Mouse (Mus musculus) CH12.LX (cell line): ENCODE measurements around the gene H2-Ab1.

Source experiments
- JUND ChIP-seq: conservative IDR thresholded peaks from 2 replicates; pipeline ENCODE4 v1.6.1; 2011; ENCODE audit warnings: low read depth, low read length, improper control_type of control experiment
- MAX ChIP-seq: IDR thresholded peaks from 2 replicates; pipeline ENCODE4 v1.6.1; 2011; ENCODE audit warnings: low read length, improper control_type of control experiment
- SMC3 ChIP-seq: IDR thresholded peaks from 2 replicates; pipeline ENCODE4 v1.6.1; 2011; ENCODE audit warnings: low read depth, low read length, improper control_type of control experiment
- TBP ChIP-seq: conservative IDR thresholded peaks from 2 replicates; pipeline ENCODE4 v1.6.1; 2011; ENCODE audit warnings: low read depth, low read length, improper control_type of control experiment
- ZNF384 ChIP-seq: IDR thresholded peaks from 2 replicates; pipeline ENCODE4 v1.6.1; 2012; ENCODE audit warnings: low read depth, low read length, improper control_type of control experiment, inconsistent platforms

GRCm38 (mm10) chr17:34260551-34260950, 3.1 kb downstream of the H2-Ab1 start:
- TF ChIP-seq MAX: no peak
- no peak for TF ChIP-seq JUND
- TF ChIP-seq TBP: no peak
- TF ChIP-seq ZNF384: no peak
- no peak for TF ChIP-seq SMC3
